Mouse (Mus musculus) heart, embryonic 14.5 days (tissue): ENCODE measurements around the gene Plod2. TPM values are rescaled to one million over a fixed set of nuclear protein-coding genes. Genes with fewer than 3 reads are reported as not detected.

ENCODE experiments used
- ATAC-seq: fragments of 200-750 bp; cut with Nextera tagmentation; 2 replicates; pipeline ENCODE4 v1.8.0; 2017; ENCODE audit warnings: low read depth, moderate TSS enrichment; ENCODE audit not compliant: insufficient number of reproducible peaks, insufficient read depth, low FRiP score
- H3K27ac ChIP-seq, 2 experiments: fragments of 200-500 bp in 1 of 2; fragments of 300-500 bp in 1 of 2; sonication (generic) in 1 of 2; replicated peaks in 1 of 2; 2 replicates each; pipeline ENCODE4 v1.5.1; 2012 to 2014; ENCODE audit warnings: low read depth in 2 of 2, low read length in 2 of 2, control low read depth in 1 of 2, mild to moderate bottlenecking in 1 of 2, mixed read lengths in 1 of 2; ENCODE audit not compliant: control insufficient read depth in 1 of 2, insufficient read depth in 1 of 2
- H3K27me3 ChIP-seq: fragments of 300-500 bp; sonication (generic); 2 replicates; pipeline ENCODE4 v1.6.1; 2014; ENCODE audit warnings: mild to moderate bottlenecking, low read length, control low read depth; ENCODE audit not compliant: control insufficient read depth, insufficient read depth
- H3K36me3 ChIP-seq: fragments of 300-500 bp; sonication (generic); 2 replicates; pipeline ENCODE4 v1.6.1; 2014; ENCODE audit warnings: mild to moderate bottlenecking, control low read depth, low read length, mixed read lengths; ENCODE audit not compliant: control insufficient read depth, insufficient read depth
- H3K4me1 ChIP-seq, 2 experiments: fragments of 200-500 bp in 1 of 2; fragments of 300-500 bp in 1 of 2; sonication (generic) in 1 of 2; 2 replicates each; pipeline ENCODE4 v1.6.1; 2012 to 2014; ENCODE audit warnings: low read length in 2 of 2, control low read depth in 1 of 2, mixed read lengths in 1 of 2; ENCODE audit not compliant: control insufficient read depth in 2 of 2, insufficient read depth in 2 of 2
- H3K4me2 ChIP-seq: fragments of 300-500 bp; sonication (generic); 2 replicates; pipeline ENCODE4 v1.6.1; 2014; ENCODE audit warnings: mild to moderate bottlenecking, low read length
- H3K4me3 ChIP-seq, 2 experiments: fragments of 200-500 bp in 1 of 2; fragments of 300-500 bp in 1 of 2; sonication (generic) in 1 of 2; 2 replicates each; pipeline ENCODE4 v1.5.1; 2012 to 2014; ENCODE audit warnings: low read length in 2 of 2, mild to moderate bottlenecking in 2 of 2, control low read depth in 1 of 2, low read depth in 1 of 2, moderate library complexity in 1 of 2; ENCODE audit not compliant: control insufficient read depth in 1 of 2, insufficient read depth in 1 of 2
- H3K9ac ChIP-seq: fragments of 300-500 bp; sonication (generic); 2 replicates; pipeline ENCODE4 v1.6.1; 2014; ENCODE audit warnings: mild to moderate bottlenecking, low read length
- H3K9me3 ChIP-seq: fragments of 300-500 bp; sonication (generic); 2 replicates; pipeline ENCODE4 v1.6.1; 2016; ENCODE audit warnings: low read length, control low read depth; ENCODE audit not compliant: control insufficient read depth
- WGBS: fragments of 180-500 bp; shearing (Covaris S2); extraction: QIAGEN DNeasy Blood & Tissue Kit; methylation state at CpG from one replicate; pipeline ENCODE4 v1.1.7; 2014; 5-methylcytosine and 5-hydroxymethylcytosine counted together
- polyA plus RNA-seq: library from polyadenylated mRNA; unstranded; fragments of >200 nt; fragmentation: Nextera tagmentation; extraction: Ambion mirVana; gene quantifications from 2 replicates; pipeline ENCODE4 v1.2.1, GENCODE M21; 2014

Plod2 gene
- polyA plus RNA-seq: 34.0 and 35.1 TPM in 2 replicates

- Histone ChIP-seq H3K9ac (peak within 1 kb of the TSS; percentile 91), H3K4me1 (peaks cover 8 to 12% of the 10 kb centered on the region in 2 experiments; a peak in 3 of 4 replicates), H3K4me3 (peak within 1 kb of the TSS; percentile 81 to 93), H3K27me3 (no peaks in the 10 kb centered on the region), H3K36me3 (no peaks in the 10 kb centered on the region), H3K4me2 (peak within 1 kb of the TSS; percentile 84), H3K9me3 (no peaks in the 10 kb centered on the region), H3K27ac (peak within 1 kb of the TSS; percentile 83 to 90)
- ATAC-seq: peak; percentile 95
- under 1% methylated on average over 65 of the region's 67 CpGs for WGBS
Measured at GRCm38 (mm10) chr9:92541977-92542561, at the start of gene Plod2. Gene Plod2, plus strand, starts transcription at chr9:92542223.

GRCm38 (mm10) chr9:92499710-92500410 is 42.2 kb upstream of the Plod2 start:
- no peak overlapping the region for H3K4me2 ChIP-seq
- H3K9me3 ChIP-seq: no peaks in the 10 kb centered on the region
- WGBS: 41% methylated on average over 12 of the region's 12 CpGs
- no peak overlapping the region for H3K27ac ChIP-seq
- H3K27me3 ChIP-seq: no peaks in the 10 kb centered on the region
- no peaks in the 10 kb centered on the region for H3K36me3 ChIP-seq
- H3K4me1 ChIP-seq: no peaks in the 10 kb centered on the region; a peak in 1 of 4 replicates
- no peak overlapping the region for H3K4me3 ChIP-seq
- no peak overlapping the region for H3K9ac ChIP-seq
- no peak for ATAC-seq

DNA sequence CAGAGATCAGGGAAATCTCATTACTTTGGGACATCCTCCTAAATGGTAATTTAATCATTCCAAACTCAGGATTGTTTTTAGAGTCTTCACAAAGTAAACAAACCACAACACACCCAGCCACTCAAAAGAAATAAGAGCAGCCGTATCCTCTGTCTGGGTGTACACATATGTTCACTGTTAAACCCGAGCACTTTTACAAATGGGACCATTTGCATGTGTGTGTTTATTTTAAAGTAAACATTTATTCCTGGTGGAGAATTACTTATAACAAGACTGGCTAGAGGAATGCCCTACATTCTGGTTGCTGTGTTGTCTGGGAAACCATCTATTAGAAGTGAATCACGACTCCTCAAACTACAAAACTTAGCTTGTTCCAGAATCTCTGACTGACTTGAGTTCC is 37.8 kb upstream of the Plod2 start:
- ATAC-seq: no peak
- H3K9me3 ChIP-seq: no peaks in the 10 kb centered on the region
- no peak overlapping the region for H3K27ac ChIP-seq
- WGBS: 75% methylated on average over 3 of the region's 3 CpGs
- no peak overlapping the region for H3K4me3 ChIP-seq
- H3K9ac ChIP-seq: no peak overlapping the region
- no peaks in the 10 kb centered on the region; a peak in 1 of 4 replicates for H3K4me1 ChIP-seq
- H3K27me3 ChIP-seq: no peaks in the 10 kb centered on the region
- no peaks in the 10 kb centered on the region for H3K36me3 ChIP-seq
- no peak overlapping the region for H3K4me2 ChIP-seq

GRCm38 (mm10) chr9:92504889-92505288 is 37.1 kb upstream of the Plod2 start:
- Histone ChIP-seq H3K9me3 (no peaks in the 10 kb centered on the region), H3K27me3 (no peaks in the 10 kb centered on the region), H3K4me2 (no peak overlapping the region), H3K4me3 (no peak overlapping the region), H3K27ac (no peak overlapping the region), H3K4me1 (no peaks in the 10 kb centered on the region; a peak in 1 of 4 replicates), H3K9ac (no peak overlapping the region), H3K36me3 (no peaks in the 10 kb centered on the region)
- no peak for ATAC-seq
- 55% methylated on average over 1 of the region's 1 CpGs for WGBS

- Histone ChIP-seq H3K4me3 (no peak overlapping the region), H3K36me3 (no peaks in the 10 kb centered on the region), H3K4me1 (no peaks in the 10 kb centered on the region), H3K27me3 (no peaks in the 10 kb centered on the region), H3K9ac (no peak overlapping the region), H3K4me2 (no peak overlapping the region), H3K27ac (no peak overlapping the region), H3K9me3 (no peaks in the 10 kb centered on the region)
- no peak for ATAC-seq
Measured at GRCm38 (mm10) chr9:92511696-92512095, 30.3 kb upstream of the Plod2 start.

DNA sequence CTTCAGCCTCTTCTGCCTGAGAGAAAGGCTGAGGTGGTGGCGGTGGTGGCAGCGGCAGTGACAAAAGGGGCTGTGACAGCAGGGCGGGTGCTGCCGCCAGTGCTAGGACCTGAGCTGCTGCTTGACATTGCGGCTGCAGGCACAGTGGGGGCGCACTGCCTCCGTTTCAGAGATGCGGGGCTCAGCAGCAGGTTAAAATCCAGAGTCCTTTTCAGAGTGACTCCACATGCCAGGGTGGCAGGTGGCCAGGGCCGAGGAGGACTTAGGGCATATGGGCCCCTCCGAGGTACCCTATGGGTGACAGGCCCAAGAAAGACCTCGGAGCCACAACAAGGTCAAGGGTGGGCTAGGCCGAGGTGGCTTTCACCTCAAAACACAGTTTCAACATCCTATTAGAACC is 25.0 kb upstream of the Plod2 start:
- Histone ChIP-seq H3K4me2 (no peak overlapping the region), H3K27ac (no peak overlapping the region), H3K36me3 (no peaks in the 10 kb centered on the region), H3K4me3 (no peak overlapping the region), H3K9me3 (peaks cover 5% of the 10 kb centered on the region; the same call in 1 of the 2 replicates), H3K27me3 (no peaks in the 10 kb centered on the region), H3K4me1 (no peaks in the 10 kb centered on the region), H3K9ac (no peak overlapping the region)
- ATAC-seq: no peak
- WGBS: 90% methylated on average over 12 of the region's 12 CpGs

DNA sequence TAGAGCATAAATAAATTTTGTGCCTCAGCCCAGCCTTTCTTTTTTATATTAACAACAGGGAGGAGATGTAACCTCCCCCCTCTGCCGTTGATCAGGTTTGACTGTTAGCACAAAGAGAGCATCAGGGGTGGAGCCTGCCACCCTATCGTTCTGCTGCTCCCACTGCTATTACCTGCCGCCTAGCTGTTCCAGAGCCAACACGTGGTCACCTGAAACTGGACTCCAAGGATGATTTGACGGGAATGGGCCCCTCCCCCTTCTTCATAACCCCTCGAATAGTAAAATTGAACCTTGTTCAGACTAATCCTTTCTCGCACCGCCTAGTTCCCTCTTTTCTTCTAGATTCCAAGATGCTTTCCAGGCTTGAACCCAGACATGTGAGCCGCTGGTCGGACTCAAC is 21.3 kb upstream of the Plod2 start:
- 91% methylated on average over 10 of the region's 10 CpGs for WGBS
- Histone ChIP-seq H3K36me3 (no peaks in the 10 kb centered on the region), H3K9ac (no peak overlapping the region), H3K27ac (no peak overlapping the region), H3K4me3 (no peak overlapping the region), H3K9me3 (peaks cover 5% of the 10 kb centered on the region; the same call in 1 of the 2 replicates), H3K4me2 (no peak overlapping the region), H3K4me1 (no peaks in the 10 kb centered on the region), H3K27me3 (no peaks in the 10 kb centered on the region)
- no peak for ATAC-seq
